Mouse (Mus musculus): ENCODE data around the gene H2-M10.5. TPM values are rescaled to one million over a fixed set of nuclear protein-coding genes. Genes with fewer than 3 reads are reported as not detected.
"Not testable (repeated sequence)": the region's sequence is repeated elsewhere in the genome, so short reads cannot be mapped to it uniquely, and the experiment has no call there.

H2-M10.5 gene
- total RNA-seq (2021): not detected

GRCm38 (mm10) chr17:36772610-36773009 is at the start of gene H2-M10.5:
Gene H2-M10.5, plus strand, starts transcription at chr17:36772910.
- DNase-seq (ENCODE audit: extremely low spot score in 1 of 2, low spot score in 1 of 2): not testable (repeated sequence)

DNA sequence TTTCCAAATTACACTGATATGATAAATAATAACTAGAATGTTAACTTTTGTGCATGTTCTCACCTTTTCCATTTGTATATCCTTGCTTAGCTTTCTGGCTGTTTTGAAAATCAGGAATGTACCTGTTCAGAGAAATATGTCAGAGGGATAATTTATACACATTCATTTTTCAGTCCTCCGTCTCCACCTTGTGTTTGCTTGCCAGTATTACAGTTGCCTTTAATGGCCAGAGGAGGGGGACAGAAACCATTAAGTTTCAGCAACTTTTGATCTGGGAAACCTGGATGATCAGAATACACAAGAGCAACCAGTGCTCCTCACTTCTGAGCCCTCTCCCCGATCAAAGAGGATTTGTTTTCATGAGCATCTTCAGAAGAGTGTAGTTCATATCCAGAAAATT is 46.7 kb upstream of the H2-M10.5 start:
- DNase-seq (ENCODE audit: extremely low spot score in 1 of 2, low spot score in 1 of 2): peak in 1 of 2 experiments; percentile 12

DNA sequence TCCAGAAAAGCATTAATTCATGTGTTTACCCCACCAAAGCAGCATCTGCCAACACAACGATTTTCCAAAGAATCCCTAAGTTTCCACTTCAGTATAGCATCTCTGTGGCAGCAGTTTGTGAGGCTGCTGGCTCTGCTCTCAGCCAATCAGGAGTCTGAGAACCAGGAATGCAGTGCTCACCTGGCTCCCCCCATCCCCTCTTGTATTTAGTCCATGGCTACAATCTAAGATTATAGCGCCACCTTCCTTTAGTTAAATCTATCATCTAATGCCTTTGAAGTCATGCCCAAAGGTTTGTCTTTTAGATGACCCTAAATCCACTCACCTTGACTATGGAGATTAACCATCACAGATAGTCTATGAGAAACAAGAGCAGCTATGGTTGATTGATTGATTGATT is 8.9 kb upstream of the H2-M10.5 start:
- no peak for DNase-seq (ENCODE audit: extremely low spot score in 1 of 2, low spot score in 1 of 2)

GRCm38 (mm10) chr17:36764244-36764643 is 8.5 kb upstream of the H2-M10.5 start:
- peak in 1 of 2 experiments; percentile 23 for DNase-seq (ENCODE audit: extremely low spot score in 1 of 2, low spot score in 1 of 2)

GRCm38 (mm10) chr17:36765403-36765802 is 7.3 kb upstream of the H2-M10.5 start:
- not testable (repeated sequence) for DNase-seq (ENCODE audit: extremely low spot score in 1 of 2, low spot score in 1 of 2)

DNA sequence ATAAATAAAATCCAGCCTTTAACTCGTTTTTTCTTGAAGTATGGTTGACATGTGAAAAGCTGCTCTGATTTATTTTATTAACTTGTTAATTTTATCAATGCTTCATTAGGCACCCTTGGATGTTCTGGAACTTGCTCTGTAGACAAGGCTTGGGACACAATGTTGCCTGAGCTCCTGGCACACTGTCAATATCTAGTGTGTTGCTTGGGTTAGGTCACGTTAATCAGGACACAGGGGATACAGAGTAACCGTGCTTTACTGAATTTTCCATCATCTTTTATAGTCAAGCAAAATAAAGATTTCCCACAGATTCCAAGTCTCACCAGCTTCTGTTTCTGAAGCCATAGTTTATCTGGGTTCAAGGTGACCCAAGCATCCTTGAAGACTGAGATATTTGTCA is 8.8 kb downstream of the H2-M10.5 start:
- no peak for DNase-seq (ENCODE audit: extremely low spot score in 1 of 2, low spot score in 1 of 2)

DNA sequence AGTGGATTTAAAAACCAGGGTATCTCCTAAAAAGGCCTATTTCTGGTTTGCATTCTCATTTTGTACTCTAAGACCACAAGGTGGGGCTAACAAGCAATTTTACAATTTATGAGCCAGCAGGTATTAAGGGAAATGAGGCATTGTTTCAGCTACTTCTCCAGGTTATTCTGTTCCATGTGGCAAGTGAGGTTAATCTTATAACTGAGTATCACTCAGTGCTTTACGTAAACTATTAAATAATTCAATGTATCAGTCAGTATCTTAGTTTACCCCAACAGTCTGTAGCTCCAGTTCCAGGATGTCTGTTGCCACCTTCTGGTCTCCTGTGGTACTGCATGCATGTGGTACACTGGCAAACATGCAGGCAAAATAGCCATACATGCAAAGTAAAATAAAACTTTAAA is 13.8 kb downstream of the H2-M10.5 start:
- peak in 1 of 2 experiments; percentile 46 for DNase-seq (ENCODE audit: extremely low spot score in 1 of 2, low spot score in 1 of 2)

DNA sequence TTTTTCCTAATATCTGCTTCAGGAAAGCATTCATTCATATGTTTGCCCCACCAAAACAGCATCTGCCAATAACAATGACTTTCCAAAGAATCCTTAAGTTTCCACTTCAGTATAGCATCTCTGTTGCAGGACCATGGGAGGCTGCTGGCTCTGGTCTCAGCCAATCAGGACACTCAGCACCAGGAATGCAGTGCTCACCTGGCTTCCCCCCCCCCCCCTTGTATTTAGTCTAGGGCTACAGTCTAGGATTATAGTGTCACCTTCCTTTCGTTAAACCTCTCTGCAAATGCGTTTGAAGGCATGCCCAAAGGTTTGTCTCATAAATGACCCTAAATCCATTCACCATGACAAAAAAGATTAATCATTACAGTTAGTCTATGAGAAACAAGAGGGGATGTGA is 15.6 kb downstream of the H2-M10.5 start:
- DNase-seq (ENCODE audit: extremely low spot score in 1 of 2, low spot score in 1 of 2): no peak

- DNase-seq (ENCODE audit: extremely low spot score in 1 of 2, low spot score in 1 of 2): peak; percentile 41 to 71
Measured at GRCm38 (mm10) chr17:36788801-36789200, 16.1 kb downstream of the H2-M10.5 start.

- DNase-seq (ENCODE audit: extremely low spot score in 1 of 2, low spot score in 1 of 2): no peak
Measured at GRCm38 (mm10) chr17:36799493-36799892, 26.8 kb downstream of the H2-M10.5 start.

DNA sequence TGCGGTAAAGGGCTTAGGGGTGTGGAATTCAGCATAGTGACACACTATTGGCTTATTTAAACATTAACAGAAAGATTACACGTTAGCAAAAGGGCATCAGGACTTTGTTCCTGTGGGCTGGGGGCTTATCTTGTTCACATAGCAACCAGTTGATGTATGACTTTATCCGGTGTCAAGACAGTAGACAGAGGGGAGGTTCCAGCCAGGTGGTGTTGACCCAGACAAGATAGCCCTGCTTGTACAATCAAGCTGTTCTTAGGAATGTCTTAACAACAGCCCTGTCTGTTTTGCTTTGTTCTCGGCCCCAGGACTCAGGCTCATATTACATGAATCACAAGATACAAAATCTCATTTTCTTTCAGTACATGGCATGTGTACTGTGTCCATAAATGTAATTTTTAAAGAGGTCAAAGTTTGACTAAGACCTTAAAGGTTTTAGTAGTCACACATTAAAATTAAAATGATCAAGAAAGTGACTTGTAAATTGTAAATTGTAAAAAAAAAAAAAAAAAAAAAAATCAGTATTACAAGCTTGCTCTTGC is 27.3 kb downstream of the H2-M10.5 start:
- not testable (repeated sequence) for DNase-seq (ENCODE audit: extremely low spot score in 1 of 2, low spot score in 1 of 2)

- no peak for DNase-seq (ENCODE audit: extremely low spot score in 1 of 2, low spot score in 1 of 2)
Measured at GRCm38 (mm10) chr17:36811871-36812270, 39.2 kb downstream of the H2-M10.5 start, which contains the start of gene H2-M10.6. Gene H2-M10.6, plus strand, starts transcription at chr17:36812171.

DNA sequence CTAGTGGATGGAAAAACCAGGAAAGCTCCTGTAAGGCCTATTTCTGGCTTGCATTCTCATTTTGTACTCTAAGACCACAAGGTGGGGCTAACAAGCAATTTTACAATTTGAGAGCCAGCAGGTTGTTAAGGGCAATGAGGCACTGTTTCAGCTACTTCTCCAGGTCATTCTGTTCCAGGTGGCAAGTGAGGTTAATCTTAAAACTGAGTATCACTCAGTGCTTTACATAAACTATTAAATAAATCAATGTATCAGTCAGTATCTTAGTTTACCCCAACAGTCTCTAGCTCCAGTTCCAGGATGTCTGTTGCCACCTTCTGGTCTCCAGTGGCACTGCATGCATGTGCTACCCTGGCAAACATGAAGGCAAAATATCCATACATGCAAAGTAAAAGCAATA is 51.3 kb downstream of the H2-M10.5 start:
- DNase-seq (ENCODE audit: extremely low spot score in 1 of 2, low spot score in 1 of 2): peak; percentile 22 to 59

GRCm38 (mm10) chr17:36825525-36825924 is 52.8 kb downstream of the H2-M10.5 start:
- no peak for DNase-seq (ENCODE audit: extremely low spot score in 1 of 2, low spot score in 1 of 2)

Other genes with a start within 250 kb of the H2-M10.5 start
- not detected for gene H2-M11, start 225.8 kb upstream of the H2-M10.5 start, total RNA-seq (2021)
- not detected for gene H2-M9, start 130.2 kb upstream of the H2-M10.5 start, total RNA-seq (2021)
- gene H2-M1, start 100.7 kb upstream of the H2-M10.5 start, total RNA-seq (2021): not detected
- gene H2-M10.6, start 39.3 kb downstream of the H2-M10.5 start, total RNA-seq (2021): not detected
- gene Trim26, start 64.2 kb downstream of the H2-M10.5 start, total RNA-seq (2021): 10 to 100 TPM; 21.0 to 21.5 TPM
- not detected for gene Trim15, start 94.3 kb downstream of the H2-M10.5 start, total RNA-seq (2021)
- gene Trim10, start 96.7 kb downstream of the H2-M10.5 start, total RNA-seq (2021): under 1 TPM in 1 of 2 experiments, not detected in 1; 0.12 TPM
- not detected for gene Trim40, start 117.2 kb downstream of the H2-M10.5 start, total RNA-seq (2021)
- under 1 TPM in 1 of 2 experiments, not detected in 1; 0.15 TPM for gene Trim31, start 125.2 kb downstream of the H2-M10.5 start, total RNA-seq (2021)
- 1 to 10 TPM; 3.2 to 6.4 TPM for gene Rnf39, start 170.0 kb downstream of the H2-M10.5 start, total RNA-seq (2021)
- gene Ppp1r11, start 178.8 kb downstream of the H2-M10.5 start, total RNA-seq (2021): 100 to 1,000 TPM; 122 to 145 TPM
- gene Znrd1, start 185.6 kb downstream of the H2-M10.5 start, total RNA-seq (2021): 10 to 100 TPM; 36.1 to 39.9 TPM
- 1 to 10 TPM; 5.6 to 7.1 TPM for gene Znrd1as, start 185.7 kb downstream of the H2-M10.5 start, total RNA-seq (2021)
- under 1 TPM in 1 of 2 experiments, not detected in 1; 0.32 TPM for gene 2410137M14Rik, start 208.3 kb downstream of the H2-M10.5 start, total RNA-seq (2021)
- gene H2-M5, start 216.6 kb downstream of the H2-M10.5 start, total RNA-seq (2021): 1 to 10 TPM; 1.2 TPM
- gene Zfp57, start 228.3 kb downstream of the H2-M10.5 start, total RNA-seq (2021): 10 to 100 TPM; 14.5 to 21.7 TPM